Mouse (Mus musculus) olfactory bulb, adult 2 months (tissue): ENCODE data around the gene Isg20l2.

ENCODE experiments used
- CTCF ChIP-seq: fragments of 200-500 bp; IDR thresholded peaks from 2 replicates; pipeline ENCODE4 v1.5.1; 2012; ENCODE audit warnings: low read depth, mild to moderate bottlenecking, low read length, moderate library complexity; ENCODE audit not compliant: insufficient read depth
- POLR2A ChIP-seq: fragments of 200-500 bp; IDR thresholded peaks from 2 replicates; pipeline ENCODE4 v1.6.1; 2012; ENCODE audit warnings: mild to moderate bottlenecking, low read depth, low read length, moderate library complexity; ENCODE audit not compliant: insufficient read depth

DNA sequence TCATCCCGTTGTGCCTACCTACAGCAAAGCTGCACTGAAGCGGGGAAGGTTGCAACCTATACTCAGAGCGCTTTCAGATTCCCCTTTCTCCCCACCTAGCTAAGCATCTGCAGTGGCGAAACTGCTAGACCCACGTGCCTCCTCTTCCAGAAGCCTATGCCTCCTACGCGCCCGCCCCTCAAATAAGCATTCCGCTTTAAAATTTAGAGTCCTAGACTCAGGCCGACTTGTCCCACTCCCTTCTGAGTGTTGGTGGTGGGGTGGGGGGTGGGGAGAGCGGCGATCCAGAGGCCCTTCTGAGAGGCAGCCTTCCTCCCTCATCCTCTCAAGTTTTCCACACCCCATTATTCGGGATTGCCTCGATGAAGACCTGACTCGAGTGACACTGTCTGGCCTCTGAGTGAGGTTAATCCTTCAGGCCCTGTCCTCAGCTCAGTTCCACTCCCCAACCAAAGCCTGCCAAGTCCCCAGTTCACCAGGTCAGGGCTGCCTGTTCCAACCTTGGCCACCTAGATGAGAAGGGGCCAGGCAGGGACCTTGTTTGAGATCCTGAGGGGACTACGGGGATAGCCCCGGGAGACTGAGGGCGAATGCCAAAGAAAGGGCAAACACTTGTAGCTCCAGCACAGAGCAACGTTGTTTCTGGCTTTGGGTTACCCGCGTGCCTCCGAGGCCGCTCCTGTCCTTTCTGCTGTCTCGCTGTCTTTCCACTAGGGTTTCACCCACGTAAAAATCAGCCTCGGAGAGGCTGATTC lies 17.1 kb downstream of the Isg20l2 start:
- no peak for TF ChIP-seq CTCF
- TF ChIP-seq POLR2A, result no peak
